In the genomic region with DNA sequence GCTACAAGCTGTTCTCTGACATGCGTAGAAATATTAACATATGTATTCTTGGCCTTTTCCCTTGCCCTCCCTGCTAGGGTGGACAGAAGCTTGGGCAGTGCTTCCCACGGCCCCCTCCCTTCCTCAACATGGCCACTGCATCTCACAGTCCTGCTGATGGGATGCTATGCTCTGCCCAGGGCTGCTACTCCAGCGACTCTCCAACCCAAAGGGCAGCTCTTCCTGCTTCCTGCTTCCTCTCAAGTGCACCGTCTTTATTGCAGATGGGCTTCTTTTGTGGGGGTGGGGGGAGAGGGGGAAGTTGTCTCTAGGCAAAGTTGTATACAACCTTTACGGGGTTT, we compare ENCODE assay signal across 10 mouse cellular contexts. TPM values are rescaled to one million over a fixed set of nuclear protein-coding genes. Genes with fewer than 3 reads are reported as not detected.
DNase-seq lines count a peak whose midpoint lies in the region; ATAC-seq lines count a peak whose summit lies in the region.
"Had no signal": no experiment of that assay in that cellular context is flagged by ENCODE, and none has a peak within 500 bp of the region (broad histone marks: within the 10 kb centered on the region; RNA-seq: fewer than 3 reads in every experiment).

No protein-coding gene starts in this region.

- H3K4me3 ChIP-seq in forebrain, embryonic 10.5 days, result no peak overlapping the region
- H3K4me3 ChIP-seq in forebrain, embryonic 15.5 days, result no peak overlapping the region
- no peak overlapping the region for H3K4me3 ChIP-seq in embryonic facial prominence, embryonic 12.5 days
- no peak overlapping the region for H3K4me3 ChIP-seq in hindbrain, embryonic 16.5 days (ENCODE audit: low read length)
- no peak overlapping the region for H3K4me3 ChIP-seq in midbrain, embryonic 15.5 days

- no peaks in the 10 kb centered on the region for H3K27me3 ChIP-seq in forebrain, embryonic 10.5 days (ENCODE audit: poor library complexity, severe bottlenecking)
- no peaks in the 10 kb centered on the region for H3K27me3 ChIP-seq in forebrain, embryonic 15.5 days
- H3K27me3 ChIP-seq in embryonic facial prominence, embryonic 12.5 days, result no peaks in the 10 kb centered on the region
- H3K27me3 ChIP-seq in hindbrain, embryonic 16.5 days (replicated peaks; ENCODE audit: control insufficient read depth, insufficient read depth, low read length), result no peaks in the 10 kb centered on the region
- H3K27me3 ChIP-seq in midbrain, embryonic 15.5 days (replicated peaks), result no peaks in the 10 kb centered on the region

- peak overlapping the region; percentile 53; the same call in 1 of the 2 replicates for H3K27ac ChIP-seq in forebrain, embryonic 10.5 days
- H3K27ac ChIP-seq in forebrain, embryonic 15.5 days (replicated peaks), result no peak overlapping the region
- H3K27ac ChIP-seq in embryonic facial prominence, embryonic 12.5 days, result peak overlapping the region; percentile 71
- H3K27ac ChIP-seq in hindbrain, embryonic 16.5 days (ENCODE audit: low read depth, low read length), result peak overlapping the region; percentile 7
- peak overlapping the region; percentile 70 for H3K27ac ChIP-seq in midbrain, embryonic 15.5 days

- peaks cover 20% of the 10 kb centered on the region for H3K4me1 ChIP-seq in forebrain, embryonic 10.5 days
- H3K4me1 ChIP-seq in forebrain, embryonic 15.5 days, result peaks cover 10% of the 10 kb centered on the region
- peaks cover 14% of the 10 kb centered on the region for H3K4me1 ChIP-seq in embryonic facial prominence, embryonic 12.5 days
- H3K4me1 ChIP-seq in hindbrain, embryonic 16.5 days (ENCODE audit: control insufficient read depth, insufficient read depth, low read depth, low read length), result peaks cover 10% of the 10 kb centered on the region
- peaks cover 13% of the 10 kb centered on the region for H3K4me1 ChIP-seq in midbrain, embryonic 15.5 days

- no peak overlapping the region for H3K4me2 ChIP-seq in forebrain, embryonic 15.5 days (replicated peaks)
- H3K4me2 ChIP-seq in embryonic facial prominence, embryonic 12.5 days (replicated peaks), result no peak overlapping the region
- H3K4me2 ChIP-seq in hindbrain, embryonic 16.5 days (ENCODE audit: low read length), result no peak overlapping the region
- no peak overlapping the region for H3K4me2 ChIP-seq in midbrain, embryonic 15.5 days

- 68% methylated on average over 5 of the region's 5 CpGs for WGBS in forebrain, embryonic 10.5 days
- WGBS in forebrain, embryonic 15.5 days, result 55% methylated on average over 5 of the region's 5 CpGs
- 34% methylated on average over 5 of the region's 5 CpGs for WGBS in embryonic facial prominence, embryonic 12.5 days
- 37% methylated on average over 5 of the region's 5 CpGs for WGBS in hindbrain, embryonic 16.5 days
- 48% methylated on average over 5 of the region's 5 CpGs for WGBS in midbrain, embryonic 15.5 days

- H3K9me3 ChIP-seq in forebrain, embryonic 10.5 days, result no peaks in the 10 kb centered on the region; the same call in 1 of the 2 replicates
- no peaks in the 10 kb centered on the region for H3K9me3 ChIP-seq in forebrain, embryonic 15.5 days
- no peaks in the 10 kb centered on the region for H3K9me3 ChIP-seq in embryonic facial prominence, embryonic 12.5 days
- no peaks in the 10 kb centered on the region for H3K9me3 ChIP-seq in hindbrain, embryonic 16.5 days (ENCODE audit: control insufficient read depth, low read length)
- H3K9me3 ChIP-seq in midbrain, embryonic 15.5 days, result no peaks in the 10 kb centered on the region

- H3K9ac ChIP-seq in forebrain, embryonic 15.5 days (replicated peaks), result no peak overlapping the region
- no peak overlapping the region for H3K9ac ChIP-seq in embryonic facial prominence, embryonic 12.5 days
- H3K9ac ChIP-seq in hindbrain, embryonic 16.5 days (ENCODE audit: low read depth, low read length), result no peak overlapping the region
- H3K9ac ChIP-seq in midbrain, embryonic 15.5 days, result no peak overlapping the region

- no peak for ATAC-seq in forebrain, embryonic 15.5 days (replicated peaks)
- no peak for ATAC-seq in embryonic facial prominence, embryonic 12.5 days (ENCODE audit: insufficient number of reproducible peaks, insufficient read depth, low FRiP score, low TSS enrichment)
- peak; percentile 67; the same call in 1 of the 2 replicates for ATAC-seq in hindbrain, embryonic 16.5 days
- ATAC-seq in midbrain, embryonic 15.5 days (replicated peaks), result no peak

- no peak for DNase-seq in forebrain, embryonic 10.5 days (ENCODE audit: extremely low spot score, low spot score)
- DNase-seq in embryo, embryonic 10 days (ENCODE audit: low spot score), result no peak
- no peak for DNase-seq in cerebellum, adult 9-11 months
- no peak for DNase-seq in retina, embryonic 14.5 days (ENCODE audit: low spot score)
- DNase-seq: kidney, postnatal 36 days; right cerebral cortex, postnatal 4 days had no signal

- no peaks in the 10 kb centered on the region for H3K36me3 ChIP-seq in forebrain, embryonic 10.5 days (replicated peaks)
- no peaks in the 10 kb centered on the region for H3K36me3 ChIP-seq in forebrain, embryonic 15.5 days
- H3K36me3 ChIP-seq in embryonic facial prominence, embryonic 12.5 days, result no peaks in the 10 kb centered on the region
- H3K36me3 ChIP-seq in hindbrain, embryonic 16.5 days (ENCODE audit: control insufficient read depth, insufficient read depth, low read length), result no peaks in the 10 kb centered on the region
- no peaks in the 10 kb centered on the region for H3K36me3 ChIP-seq in midbrain, embryonic 15.5 days (replicated peaks)

RNA-seq across cellular contexts. Expression of a gene that starts 12.7 kb away (rescaled TPM):
- polyA plus RNA-seq in forebrain, embryonic 10.5 days (2016; fragmentation: Nextera tagmentation; extraction: Ambion mirVana), result 98.8 and 104 TPM in 2 replicates
- 81.1 and 82.5 TPM in 2 replicates for polyA plus RNA-seq in forebrain, embryonic 15.5 days (2015; fragmentation: Nextera tagmentation; extraction: Ambion mirVana)
- polyA plus RNA-seq in embryonic facial prominence, embryonic 12.5 days (2016; fragmentation: Nextera tagmentation; extraction: Ambion mirVana), result 74.0 and 78.0 TPM in 2 replicates
- polyA plus RNA-seq in hindbrain, embryonic 16.5 days (2015; fragmentation: Nextera tagmentation; extraction: Ambion mirVana), result 53.0 and 58.8 TPM in 2 replicates
- polyA plus RNA-seq in midbrain, embryonic 15.5 days (2015; fragmentation: Nextera tagmentation; extraction: Ambion mirVana), result 68.0 and 68.2 TPM in 2 replicates
